Mouse (Mus musculus) small intestine, adult 2 months (tissue): ENCODE data around the gene 2210408I21Rik.

Experiments used
- CTCF ChIP-seq: fragments of 200-500 bp; IDR thresholded peaks from 2 replicates; pipeline ENCODE4 v1.5.1; 2012; ENCODE audit warnings: low read depth, mild to moderate bottlenecking, control low read depth, inconsistent platforms, low read length, moderate library complexity, mixed read lengths; ENCODE audit not compliant: insufficient replicate concordance, insufficient read length; ENCODE audit errors: extremely low read depth
- POLR2A ChIP-seq: fragments of 200-500 bp; IDR thresholded peaks from 2 replicates; pipeline ENCODE4 v1.6.1; 2012; ENCODE audit warnings: low read depth, mild to moderate bottlenecking, control low read depth, inconsistent platforms, low read length, moderate library complexity

DNA sequence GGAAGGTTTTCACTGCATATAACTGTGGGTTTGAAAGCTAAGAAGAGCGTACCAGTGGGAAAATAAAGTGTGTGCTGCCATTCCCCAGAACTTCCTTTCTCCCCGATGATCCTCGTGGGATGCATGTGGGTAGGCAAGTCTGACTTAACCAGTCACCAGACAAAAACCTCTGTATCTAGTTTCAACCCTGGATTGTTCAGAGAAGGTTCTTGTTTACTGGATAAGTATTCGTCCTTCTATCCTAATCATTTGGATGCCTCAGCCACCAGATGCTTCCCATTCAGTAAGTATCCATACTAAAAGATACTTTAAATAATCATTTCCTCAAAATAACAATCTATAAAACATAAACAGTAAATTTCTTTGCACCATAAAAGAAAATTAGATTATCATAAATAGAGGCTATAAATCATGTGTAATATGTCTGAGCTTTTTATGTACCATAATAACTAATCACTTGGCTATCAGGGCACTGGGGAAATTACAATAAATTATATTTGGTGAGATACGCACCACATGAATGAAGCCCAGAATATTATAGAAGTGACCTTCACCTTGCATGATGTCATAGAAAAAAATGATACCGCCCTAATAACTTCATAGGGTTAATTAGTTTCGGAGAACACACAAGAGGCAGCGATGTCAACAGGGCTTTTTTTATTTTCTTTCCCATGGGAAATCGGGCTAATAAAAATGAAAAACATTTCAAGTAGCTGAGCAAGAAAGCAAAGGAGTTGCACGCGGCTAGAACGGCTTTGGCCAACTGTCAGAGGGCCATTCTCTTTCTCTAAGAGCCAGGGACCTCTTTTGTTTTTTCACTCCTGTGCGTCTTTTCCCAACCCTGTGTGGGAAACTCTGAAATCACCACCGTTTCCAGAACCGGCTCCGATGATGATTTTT, 412.4 kb downstream of the 2210408I21Rik start:
- TF ChIP-seq CTCF (no peak), POLR2A (no peak)
